Mouse (Mus musculus) testis, adult 2 months (tissue): ENCODE results near the gene Trim50.

Experiments used
- CTCF ChIP-seq: fragments of 200-500 bp; IDR thresholded peaks from 2 replicates; pipeline ENCODE4 v1.5.1; 2012; ENCODE audit warnings: low read depth, mild to moderate bottlenecking, inconsistent platforms, low read length, moderate library complexity; ENCODE audit not compliant: control insufficient read depth, insufficient read depth, insufficient replicate concordance
- POLR2A ChIP-seq: fragments of 200-500 bp; IDR thresholded peaks from 2 replicates; pipeline ENCODE4 v1.6.1; 2012; ENCODE audit warnings: low read depth, mild to moderate bottlenecking, inconsistent platforms, low read length, moderate library complexity; ENCODE audit not compliant: control insufficient read depth

- no peak for TF ChIP-seq POLR2A
- TF ChIP-seq CTCF: no peak
Measured at GRCm38 (mm10) chr5:135316177-135316576, 36.9 kb upstream of the Trim50 start.
